Mouse (Mus musculus) gastrocnemius, postnatal 14 days (tissue): ENCODE measurements around the gene Abhd14a. TPM values are rescaled to one million over a fixed set of nuclear protein-coding genes. Genes with fewer than 3 reads are reported as not detected.

ENCODE experiments used
- DNase-seq: peaks from one replicate; pipeline ENCODE4 v3.0.0; 2021; ENCODE audit warnings: mixed read lengths
- intact Hi-C: fragments of 180-260 bp; cut with DNase I; formaldehyde crosslinking; loops from one replicate; pipeline ENCODE4 v1.15.1; 2025; ENCODE audit warnings: low total_unique reads
- total RNA-seq, 2 experiments: library from RNA; stranded (reverse); gene quantifications; 2 replicates each; pipeline ENCODE4 v1.2.3; 2021

The Abhd14a gene
- total RNA-seq, 2 experiments from 2014 or later, result 13.3 to 16.0 TPM

DNA sequence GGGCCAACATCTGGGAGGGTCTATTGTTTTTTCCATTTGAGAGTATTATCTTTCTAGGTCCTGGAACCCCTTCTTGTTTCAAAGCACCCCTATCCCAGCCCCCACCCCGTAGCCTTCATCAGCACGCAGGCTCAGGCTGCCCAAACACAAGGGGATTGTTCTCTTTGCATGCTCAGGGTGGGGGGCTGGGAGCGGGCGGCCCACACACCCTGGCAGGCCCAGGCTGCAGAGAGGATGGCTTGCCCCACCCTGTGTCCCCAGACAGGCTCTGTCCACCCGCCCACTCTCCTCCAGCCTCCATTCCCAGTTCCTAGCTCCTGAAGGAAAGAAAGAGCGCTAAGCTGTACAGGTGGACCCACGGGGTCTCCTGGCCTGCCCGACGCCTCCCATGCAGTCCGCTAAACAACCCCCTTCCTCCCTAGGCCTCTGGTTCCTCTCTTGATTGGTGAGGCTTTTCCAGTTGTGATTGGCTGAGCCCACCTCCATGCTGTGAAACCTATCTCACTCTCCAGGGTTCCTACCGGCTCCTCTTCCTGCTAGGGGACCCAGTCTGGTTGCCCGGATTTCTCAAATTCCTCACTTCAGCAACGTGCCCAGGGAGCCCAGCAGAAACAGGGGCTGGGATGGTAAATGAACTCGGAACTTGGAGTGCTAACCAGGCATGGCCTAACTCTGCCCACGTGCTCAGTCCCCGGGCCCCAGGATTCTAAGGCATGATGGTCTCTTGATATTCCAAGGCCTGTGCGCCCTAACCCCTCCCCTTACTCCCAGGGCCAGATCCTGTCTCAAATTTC lies 7.6 kb upstream of the Abhd14a start:
- intact Hi-C loops, result no loop called here
- no peak for DNase-seq

DNA sequence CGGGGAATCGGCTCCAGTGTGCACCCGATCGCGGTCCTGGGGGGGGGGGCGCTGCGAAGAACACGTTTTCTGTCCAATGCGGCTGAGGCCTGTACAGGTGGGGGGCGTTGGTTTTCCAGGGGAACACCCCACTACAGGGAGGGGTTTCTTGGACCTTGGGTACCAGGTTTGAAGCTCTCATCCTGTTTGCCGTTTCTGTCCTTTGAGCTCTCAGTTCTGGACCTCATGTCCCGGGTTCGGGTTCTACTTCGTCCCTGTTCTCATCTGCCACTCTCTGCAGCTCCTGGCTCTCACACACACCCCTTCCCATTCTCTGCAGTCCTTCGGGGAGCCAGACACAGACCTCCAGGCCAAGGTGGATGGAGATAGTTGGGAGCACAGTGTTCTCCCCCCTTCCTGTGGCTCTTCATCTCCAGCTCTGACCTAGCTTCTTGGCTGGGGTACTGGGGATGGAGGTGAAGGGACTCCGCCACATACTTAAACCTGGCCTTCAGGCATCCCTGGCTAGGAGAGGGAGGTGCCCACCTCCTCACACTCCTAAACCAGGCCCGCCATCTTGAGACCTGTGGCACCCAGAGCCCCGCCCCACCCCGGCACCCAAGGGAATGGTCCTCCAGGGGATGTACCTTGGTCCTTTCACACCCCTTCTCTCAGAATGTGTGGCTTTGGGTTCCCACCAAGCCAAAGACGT lies 6.7 kb upstream of the Abhd14a start:
- intact Hi-C loops, result no loop called here
- no peak for DNase-seq

GRCm38 (mm10) chr9:106453271-106454070 lies 6.0 kb upstream of the Abhd14a start, which contains the start of gene Pcbp4:
Gene Pcbp4, plus strand, starts transcription at chr9:106453291.
- intact Hi-C loops, result no loop called here
- DNase-seq, result peak; percentile 66

- intact Hi-C loops, result no loop called here
- DNase-seq, result no peak
Observed at GRCm38 (mm10) chr9:106452821-106453220, 5.3 kb upstream of the Abhd14a start.

GRCm38 (mm10) chr9:106452351-106452750 lies 4.9 kb upstream of the Abhd14a start:
- intact Hi-C loops, result no loop called here
- DNase-seq, result no peak

GRCm38 (mm10) chr9:106451899-106452298 lies 4.4 kb upstream of the Abhd14a start:
- intact Hi-C loops, result no loop called here
- DNase-seq, result no peak

- intact Hi-C loops, result no loop called here
- no peak for DNase-seq
Observed at GRCm38 (mm10) chr9:106451298-106451697, 3.8 kb upstream of the Abhd14a start.

- peak; percentile 62 for DNase-seq
- intact Hi-C loops, result no loop called here
Observed at GRCm38 (mm10) chr9:106450661-106451060, 3.2 kb upstream of the Abhd14a start.

DNA sequence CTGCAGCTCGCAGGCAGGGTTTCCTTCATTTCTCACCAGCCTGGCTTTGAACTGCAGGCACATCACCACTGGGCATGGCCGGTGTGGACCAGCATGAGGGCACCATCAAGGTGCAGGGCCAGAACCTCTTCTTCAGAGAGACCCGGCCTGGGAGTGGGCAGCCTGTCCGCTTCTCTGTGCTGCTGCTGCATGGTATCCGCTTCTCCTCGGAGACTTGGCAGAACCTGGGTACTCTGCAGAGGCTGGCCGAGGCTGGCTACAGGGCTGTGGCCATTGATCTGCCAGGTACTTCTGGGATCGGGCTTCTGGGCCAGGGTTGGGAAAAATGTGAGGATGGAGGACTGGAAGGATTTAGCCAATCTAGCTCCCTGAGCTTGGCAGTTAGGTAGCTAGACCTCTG lies 2.5 kb upstream of the Abhd14a start:
- intact Hi-C loops, result no loop called here
- DNase-seq, result no peak

- DNase-seq, result peak; percentile 88
- intact Hi-C loops, result no loop called here
Observed at GRCm38 (mm10) chr9:106448498-106449031, 1.1 kb upstream of the Abhd14a start.

DNA sequence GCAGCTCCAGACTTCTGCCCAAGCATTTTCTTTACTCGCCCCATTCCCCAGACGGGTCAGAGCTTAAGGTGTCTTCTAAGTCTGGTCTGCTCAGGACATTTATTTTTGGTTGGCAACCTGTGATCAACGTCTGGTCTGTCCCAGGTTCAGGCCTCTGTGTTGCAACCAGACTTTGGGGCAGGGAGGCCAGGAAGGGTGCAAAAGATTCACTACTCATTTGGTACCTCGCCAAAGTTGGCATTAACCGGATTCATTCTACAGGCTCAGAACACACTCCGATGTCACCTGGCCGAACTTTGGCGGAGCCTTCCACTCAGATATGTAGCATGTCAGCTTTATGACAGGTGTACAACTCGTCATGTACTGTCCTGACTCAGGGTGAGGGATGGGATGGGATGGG lies 473 bp upstream of the Abhd14a start:
- no peak for DNase-seq
- intact Hi-C loops, result no loop called here

DNA sequence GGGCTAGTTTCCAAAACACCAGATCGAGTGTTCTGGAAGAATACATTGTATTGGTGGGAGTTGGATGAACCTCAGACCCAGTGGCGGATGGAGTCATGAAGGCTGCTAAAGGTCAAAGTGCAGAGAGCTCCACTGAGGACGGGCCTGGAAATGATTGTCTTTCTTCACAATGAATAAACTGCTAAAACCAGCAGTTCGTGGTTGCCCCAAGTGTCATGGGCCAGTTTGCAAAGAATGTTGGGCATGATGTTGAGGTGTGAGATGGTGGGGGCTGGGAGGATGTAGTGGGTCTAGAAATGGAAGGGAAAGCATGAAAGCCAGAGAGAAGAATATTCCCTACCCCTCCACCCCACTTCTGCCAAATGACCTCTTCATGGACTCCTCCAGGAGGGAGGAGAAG lies 2.6 kb downstream of the Abhd14a start:
- DNase-seq, result no peak
- intact Hi-C loops, result no loop called here

- DNase-seq, result no peak
- intact Hi-C loops, result no loop called here
Observed at GRCm38 (mm10) chr9:106442680-106443079, 4.8 kb downstream of the Abhd14a start.

DNA sequence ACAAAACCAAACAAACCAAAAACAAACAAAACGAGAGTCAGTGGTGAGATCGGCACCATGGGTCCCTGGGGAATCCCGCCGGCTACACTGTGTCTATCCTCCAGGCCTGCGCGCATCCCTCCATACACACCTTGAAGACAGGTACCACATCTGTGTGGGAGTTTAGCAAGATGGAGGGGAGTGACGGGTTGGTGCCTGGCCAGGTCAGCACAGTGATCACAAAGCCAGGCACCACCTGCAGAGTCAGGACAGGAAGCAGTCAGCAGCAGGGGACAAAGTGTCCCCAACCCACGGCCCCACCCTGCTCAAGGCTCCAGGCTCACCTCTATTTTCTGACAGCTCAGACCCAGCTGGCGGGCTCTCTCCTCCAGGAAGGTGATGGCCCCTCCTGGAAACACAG lies 10.9 kb downstream of the Abhd14a start:
- intact Hi-C loops, result loop anchor here (5.0 kb wide), 1 partner anchor 36 kb away; no protein-coding TSS in a partner anchor
- no peak for DNase-seq

GRCm38 (mm10) chr9:106433389-106433788 lies 14.1 kb downstream of the Abhd14a start:
- no peak for DNase-seq
- intact Hi-C loops, result no loop called here

DNA sequence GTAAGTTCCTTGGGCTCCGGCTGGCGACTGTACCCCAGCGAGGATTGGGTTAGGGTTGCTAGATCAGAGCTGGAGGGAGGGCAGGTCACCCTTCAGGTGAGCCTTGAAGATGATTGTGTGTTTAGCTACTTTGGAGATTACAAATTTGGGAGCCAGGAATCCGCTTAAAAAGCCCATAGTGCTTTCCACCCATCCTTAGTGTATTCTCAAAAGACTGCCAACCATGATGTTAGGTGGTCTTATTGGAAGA lies 17.5 kb downstream of the Abhd14a start:
- intact Hi-C loops, result no loop called here

DNA sequence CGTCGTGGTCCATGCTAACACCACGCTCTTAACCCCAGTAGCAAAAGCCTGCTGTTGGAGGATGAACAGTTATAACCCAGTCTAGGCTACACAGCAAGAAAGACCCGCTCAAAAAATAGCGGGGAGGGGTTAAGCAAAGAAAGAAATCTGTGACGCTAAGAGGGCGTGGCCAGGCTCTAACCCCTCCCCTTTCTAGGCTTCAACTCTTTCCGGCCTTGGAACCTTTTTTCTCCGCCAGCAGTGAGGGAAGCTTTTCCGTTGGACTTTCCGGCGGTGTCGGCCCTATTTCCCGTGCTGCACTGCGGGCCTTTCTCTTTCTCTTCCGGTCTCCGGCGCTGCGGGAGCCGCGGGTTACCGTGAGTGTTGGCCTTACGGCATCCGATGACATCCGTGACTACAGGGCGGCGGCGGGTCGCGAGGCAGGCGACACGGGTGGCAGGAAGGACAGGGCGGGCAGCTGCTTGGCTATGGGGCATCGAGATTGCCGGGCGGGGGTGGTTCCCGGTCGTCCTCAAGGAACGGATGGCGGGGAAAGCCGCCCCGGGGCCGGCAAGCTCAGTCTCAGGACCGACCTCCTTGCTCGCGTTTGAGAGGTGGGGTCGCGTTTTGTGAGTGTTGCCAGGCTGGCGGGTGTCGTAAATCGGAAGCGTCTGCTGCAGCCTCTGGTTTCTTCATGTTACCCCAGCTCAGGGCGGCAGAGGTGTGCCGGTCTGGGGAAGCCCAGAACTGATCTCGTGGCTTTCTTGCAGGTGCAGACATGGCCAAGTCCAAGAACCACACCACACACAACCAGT lies 18.1 kb downstream of the Abhd14a start, which contains the start of gene Rpl29:
Rpl29 (plus strand) TSS at position 234 of the 794 bp plus-strand sequence.
- intact Hi-C loops, result no loop called here
- peak; percentile 93 for DNase-seq

More for the DNA sequence above, 17.5 kb downstream of the Abhd14a start:
- no peak for DNase-seq

- DNase-seq, result no peak
- intact Hi-C loops, result no loop called here
Observed at GRCm38 (mm10) chr9:106428719-106429220, 18.7 kb downstream of the Abhd14a start.

GRCm38 (mm10) chr9:106421865-106422160 lies 25.7 kb downstream of the Abhd14a start:
- intact Hi-C loops, result loop anchor here (2.0 to 5.0 kb wide), 2 partner anchors 115 to 133 kb away; no protein-coding TSS in a partner anchor
- DNase-seq, result peak; percentile 85
